Mouse (Mus musculus): ENCODE results near the gene Wdr46.

Gene Wdr46

GRCm38 (mm10) chr17:33911052-33911812 is 29.2 kb upstream of the Wdr46 start:
- DNase-seq (ENCODE audit: low spot score in 2 of 2), result no peak

GRCm38 (mm10) chr17:33911813-33912414 is 28.5 kb upstream of the Wdr46 start:
- DNase-seq (ENCODE audit: low spot score in 2 of 2), result no peak

- no peak for DNase-seq (ENCODE audit: low spot score in 2 of 2)
These were observed 27.2 kb upstream of the Wdr46 start for GRCm38 (mm10) chr17:33913264-33913663.

GRCm38 (mm10) chr17:33913905-33914304 is 26.6 kb upstream of the Wdr46 start:
- DNase-seq (ENCODE audit: low spot score in 2 of 2), result no peak

GRCm38 (mm10) chr17:33914969-33915391 is 25.5 kb upstream of the Wdr46 start:
- DNase-seq (ENCODE audit: low spot score in 2 of 2), result no peak

GRCm38 (mm10) chr17:33915671-33916250 is 24.7 kb upstream of the Wdr46 start, which contains the start of the genes Tapbp and Zbtb22:
Gene Tapbp, plus strand, starts transcription at chr17:33915899.
Gene Zbtb22, plus strand, starts transcription at chr17:33915904.
- peak; percentile 80 to 95 for DNase-seq (ENCODE audit: low spot score in 2 of 2)

- no peak for DNase-seq (ENCODE audit: low spot score in 2 of 2)
These were observed 24.2 kb upstream of the Wdr46 start for GRCm38 (mm10) chr17:33916294-33916693.

- no peak for DNase-seq (ENCODE audit: low spot score in 2 of 2)
These were observed 23.4 kb upstream of the Wdr46 start for GRCm38 (mm10) chr17:33916847-33917655.

GRCm38 (mm10) chr17:33917656-33918292 is 22.7 kb upstream of the Wdr46 start:
- no peak for DNase-seq (ENCODE audit: low spot score in 2 of 2)

GRCm38 (mm10) chr17:33918293-33919203 is 21.9 kb upstream of the Wdr46 start:
- DNase-seq (ENCODE audit: low spot score in 2 of 2), result peak in 1 of 2 experiments; percentile 45

GRCm38 (mm10) chr17:33919351-33920281 is 20.8 kb upstream of the Wdr46 start:
- peak; percentile 78 to 86 for DNase-seq (ENCODE audit: low spot score in 2 of 2)

- DNase-seq (ENCODE audit: low spot score in 2 of 2), result peak; percentile 69 to 77
These were observed 20.0 kb upstream of the Wdr46 start for GRCm38 (mm10) chr17:33920282-33921097.

GRCm38 (mm10) chr17:33921361-33921760 is 19.1 kb upstream of the Wdr46 start:
- no peak for DNase-seq (ENCODE audit: low spot score in 2 of 2)

- DNase-seq (ENCODE audit: low spot score in 2 of 2), result no peak
These were observed 15.7 kb upstream of the Wdr46 start for GRCm38 (mm10) chr17:33924577-33925283.

GRCm38 (mm10) chr17:33925406-33926116 is 14.9 kb upstream of the Wdr46 start:
- DNase-seq (ENCODE audit: low spot score in 2 of 2), result no peak

- DNase-seq (ENCODE audit: low spot score in 2 of 2), result no peak
These were observed 14.1 kb upstream of the Wdr46 start for GRCm38 (mm10) chr17:33926207-33926932.
